Mouse (Mus musculus): ENCODE data around the gene Clic4.

Clic4 gene

GRCm38 (mm10) chr4:135272640-135273306, at the start of gene Clic4:
TSS of gene Clic4 (minus strand) at chr4:135272814.
- peak; percentile 99 for DNase-seq

- peak; percentile 88 for DNase-seq
Measured at GRCm38 (mm10) chr4:135317966-135318365, 45.4 kb upstream of the Clic4 start.

GRCm38 (mm10) chr4:135317539-135317938, 44.9 kb upstream of the Clic4 start:
- DNase-seq: no peak

GRCm38 (mm10) chr4:135315287-135315686, 42.7 kb upstream of the Clic4 start:
- DNase-seq: no peak

- no peak for DNase-seq
Measured at GRCm38 (mm10) chr4:135314419-135314832, 41.8 kb upstream of the Clic4 start.

GRCm38 (mm10) chr4:135313761-135314241, 41.2 kb upstream of the Clic4 start:
- DNase-seq: peak; percentile 79

- DNase-seq: peak; percentile 78
Measured at GRCm38 (mm10) chr4:135313111-135313691, 40.6 kb upstream of the Clic4 start.

- DNase-seq: peak; percentile 95
Measured at GRCm38 (mm10) chr4:135312706-135313105, 40.1 kb upstream of the Clic4 start.

GRCm38 (mm10) chr4:135310371-135310770, 37.8 kb upstream of the Clic4 start:
- no peak for DNase-seq

- no peak for DNase-seq
Measured at GRCm38 (mm10) chr4:135309726-135310125, 37.1 kb upstream of the Clic4 start.

GRCm38 (mm10) chr4:135309112-135309659, 36.6 kb upstream of the Clic4 start:
- no peak for DNase-seq

- peak; percentile 77 for DNase-seq
Measured at GRCm38 (mm10) chr4:135306971-135307632, 34.5 kb upstream of the Clic4 start.

GRCm38 (mm10) chr4:135306533-135306932, 33.9 kb upstream of the Clic4 start:
- DNase-seq: peak; percentile 86

- DNase-seq: no peak
Measured at GRCm38 (mm10) chr4:135302261-135302660, 29.6 kb upstream of the Clic4 start.

- peak; percentile 51 for DNase-seq
Measured at GRCm38 (mm10) chr4:135301166-135301565, 28.6 kb upstream of the Clic4 start.

GRCm38 (mm10) chr4:135300248-135301041, 27.8 kb upstream of the Clic4 start:
- DNase-seq: peak; percentile 71

GRCm38 (mm10) chr4:135298680-135299079, 26.1 kb upstream of the Clic4 start:
- peak; percentile 66 for DNase-seq

- DNase-seq: peak; percentile 76
Measured at GRCm38 (mm10) chr4:135297931-135298546, 25.4 kb upstream of the Clic4 start.

GRCm38 (mm10) chr4:135297146-135297545, 24.5 kb upstream of the Clic4 start:
- peak; percentile 65 for DNase-seq

- DNase-seq: no peak
Measured at GRCm38 (mm10) chr4:135296565-135296964, 24.0 kb upstream of the Clic4 start.

- peak; percentile 80 for DNase-seq
Measured at GRCm38 (mm10) chr4:135293813-135294212, 21.2 kb upstream of the Clic4 start.

- DNase-seq: peak; percentile 78
Measured at GRCm38 (mm10) chr4:135292477-135293089, 20.0 kb upstream of the Clic4 start.

All from lung, postnatal 36 days (tissue).